Mouse (Mus musculus): ENCODE measurements around the gene Plod2.

DNA sequence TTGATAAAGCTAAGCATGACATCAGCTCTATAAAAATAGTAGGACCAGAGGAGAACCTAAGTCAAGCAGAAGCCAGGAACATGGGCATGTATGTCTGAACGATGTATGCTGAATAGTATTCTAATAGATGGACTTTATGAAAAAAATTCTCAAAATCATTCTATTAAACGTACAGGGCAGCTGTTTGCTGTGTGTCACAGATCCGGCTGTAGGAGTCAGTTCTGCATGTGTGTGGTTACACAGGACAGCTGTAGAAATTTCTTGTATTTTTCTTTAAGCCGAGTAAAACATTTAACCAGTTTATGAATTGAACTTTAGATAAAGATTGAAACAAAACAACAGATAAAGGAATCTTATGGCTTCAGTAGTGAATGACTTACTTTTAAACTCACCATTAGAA, 53.3 kb downstream of the Plod2 start:
- TF ChIP-seq POLR2A (IDR thresholded peaks at IDR 0.05; ENCODE audit: extremely low read depth, insufficient read depth, low read length): no peak
- no peak for TF ChIP-seq CTCF (IDR thresholded peaks at IDR 0.05; ENCODE audit: extremely low read depth, insufficient read depth, low read length)

All from cortical plate, adult 2 months (tissue).